Mouse (Mus musculus) kidney, postnatal 36 days (tissue): ENCODE data around the gene Dpagt1.
"Not testable (repeated sequence)": the region's sequence is repeated elsewhere in the genome, so short reads cannot be mapped to it uniquely, and the experiment has no call there.

Source experiments
- DNase-seq, 2 experiments: peaks; one replicate each; pipeline ENCODE4 v3.0.0; 2021 to 2022; ENCODE audit warnings: mixed read lengths in 2 of 2

Gene Dpagt1

DNA sequence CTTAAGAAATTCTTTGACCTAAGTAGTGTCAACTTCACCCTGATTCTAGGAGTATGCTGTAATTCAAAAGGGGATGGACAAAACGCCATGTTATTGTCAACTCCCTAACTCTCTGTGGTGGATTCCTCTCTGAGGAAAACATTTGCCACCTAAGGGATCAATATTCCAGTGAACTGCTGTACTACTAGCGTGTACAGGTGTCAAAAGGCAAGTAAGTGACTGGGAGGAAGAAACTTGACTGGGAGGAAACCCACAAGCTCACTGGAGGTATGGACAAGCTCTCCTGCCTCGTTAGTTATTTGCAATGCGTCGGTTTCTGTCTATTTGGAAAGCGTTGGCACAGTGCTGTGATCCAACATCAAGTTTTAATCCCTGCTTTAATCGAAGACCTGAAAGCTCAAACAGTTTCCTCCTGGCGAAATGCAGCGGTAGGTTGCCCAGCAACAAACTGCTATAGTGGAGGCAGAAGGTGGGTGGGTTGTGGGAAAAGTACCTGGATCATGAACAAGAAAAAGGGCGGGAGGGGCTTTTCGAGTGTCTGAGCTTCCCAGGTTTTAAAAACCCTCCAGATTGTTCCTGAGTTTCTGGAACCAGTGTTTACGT, at the start of gene Dpagt1:
Dpagt1 (plus strand) TSS at position 252 of the 603 bp plus-strand sequence.
- no peak for DNase-seq

DNA sequence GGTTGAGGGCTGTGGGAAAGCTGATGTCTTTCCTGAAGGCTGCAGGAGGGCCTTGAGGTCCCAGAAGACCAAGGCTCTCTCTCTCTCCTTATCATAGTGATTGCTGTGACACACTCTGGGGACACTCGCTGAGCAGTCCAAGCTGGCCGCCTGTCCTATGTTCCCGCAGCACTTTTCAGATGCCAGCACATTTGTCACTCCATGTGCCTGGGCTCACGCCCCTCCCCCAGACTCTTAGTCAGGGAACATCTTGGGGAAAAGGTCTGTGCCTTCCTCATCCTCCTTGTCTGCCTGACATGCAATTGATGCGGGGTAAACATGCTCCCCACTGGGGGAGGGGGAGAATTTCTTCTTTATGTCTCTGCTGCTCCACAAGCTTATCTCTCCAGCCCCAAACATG, 42.6 kb upstream of the Dpagt1 start:
- DNase-seq, result no peak

DNA sequence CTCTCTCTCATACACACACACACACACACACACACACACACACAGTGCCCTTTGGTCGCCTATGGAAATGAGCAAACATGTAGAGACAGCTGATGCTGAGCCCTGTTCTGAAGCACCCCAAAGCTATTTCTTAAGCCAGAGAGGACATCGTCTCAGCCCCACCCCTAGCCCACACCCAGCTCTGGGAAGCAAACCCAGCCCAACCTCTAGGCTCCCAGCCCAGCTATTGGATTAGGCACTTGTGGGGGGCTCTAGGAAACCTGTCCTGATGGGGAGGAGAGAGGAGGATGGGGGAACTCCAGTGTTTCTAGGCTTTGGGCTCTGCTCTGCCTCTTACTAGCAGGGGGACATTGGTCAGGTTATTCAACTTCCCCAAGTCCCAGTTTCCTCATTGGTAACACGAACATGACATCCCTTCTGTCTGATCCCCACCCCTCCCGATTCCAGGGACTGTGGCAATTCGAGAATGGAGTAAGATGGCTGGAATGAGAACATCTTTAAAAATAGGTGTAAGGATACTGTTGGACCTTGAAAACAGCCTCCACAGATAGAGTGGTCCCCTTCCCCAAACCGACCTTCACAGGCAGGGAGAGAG, 39.5 kb upstream of the Dpagt1 start:
- DNase-seq, result no peak

DNA sequence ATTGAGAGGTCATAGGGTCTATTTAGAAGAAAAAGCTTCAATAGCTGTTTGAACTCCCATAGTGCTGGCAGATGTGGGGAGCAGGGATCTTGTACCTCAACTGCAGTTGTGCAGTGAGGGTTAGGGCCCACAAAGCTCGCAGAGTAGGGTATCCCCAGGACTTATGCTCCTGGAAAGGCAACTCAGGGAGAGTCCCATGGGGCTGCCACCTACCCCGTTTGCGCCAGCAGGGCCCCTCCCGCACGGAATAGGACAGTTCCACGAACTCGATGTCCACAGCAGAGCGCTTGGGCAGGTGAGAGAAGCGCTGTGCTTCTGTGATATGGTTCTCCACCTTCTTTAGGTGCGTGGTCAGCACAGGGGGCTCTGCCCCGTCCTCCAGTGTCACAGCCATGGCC, 38.8 kb upstream of the Dpagt1 start:
- no peak for DNase-seq

DNA sequence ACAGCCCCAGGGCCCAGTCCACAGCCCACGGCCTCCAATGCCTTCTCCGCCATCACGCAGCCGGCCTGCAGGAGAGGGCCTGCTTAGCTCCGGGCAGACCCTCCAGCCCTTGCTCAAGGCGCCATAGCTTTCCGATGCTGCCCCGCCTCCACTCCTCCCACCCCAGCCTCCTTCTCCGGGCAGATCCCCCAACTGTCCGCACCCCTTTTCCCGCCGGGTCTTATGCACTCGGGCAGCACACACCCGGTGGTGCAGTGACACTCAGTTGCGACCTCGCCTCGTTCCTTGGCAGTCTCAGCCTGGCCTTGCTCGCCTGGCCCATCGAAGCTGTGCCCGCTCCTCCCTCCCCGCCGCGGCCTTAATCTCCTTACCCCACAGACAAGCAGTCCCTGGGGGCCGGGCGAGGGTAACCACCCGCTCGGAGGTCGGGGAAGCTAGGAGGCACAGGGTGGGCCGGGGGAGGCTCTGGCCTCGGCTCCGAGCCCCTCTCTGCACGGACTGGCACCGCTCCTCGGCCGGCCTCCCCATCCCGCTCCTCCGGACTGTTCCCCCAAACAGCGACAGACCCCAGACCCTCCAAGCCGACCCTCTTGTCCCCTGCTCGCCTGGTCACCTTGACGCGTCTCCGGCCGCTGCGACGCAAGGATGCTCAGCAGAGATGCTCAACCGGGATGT, 38.3 kb upstream of the Dpagt1 start:
- DNase-seq, result no peak

DNA sequence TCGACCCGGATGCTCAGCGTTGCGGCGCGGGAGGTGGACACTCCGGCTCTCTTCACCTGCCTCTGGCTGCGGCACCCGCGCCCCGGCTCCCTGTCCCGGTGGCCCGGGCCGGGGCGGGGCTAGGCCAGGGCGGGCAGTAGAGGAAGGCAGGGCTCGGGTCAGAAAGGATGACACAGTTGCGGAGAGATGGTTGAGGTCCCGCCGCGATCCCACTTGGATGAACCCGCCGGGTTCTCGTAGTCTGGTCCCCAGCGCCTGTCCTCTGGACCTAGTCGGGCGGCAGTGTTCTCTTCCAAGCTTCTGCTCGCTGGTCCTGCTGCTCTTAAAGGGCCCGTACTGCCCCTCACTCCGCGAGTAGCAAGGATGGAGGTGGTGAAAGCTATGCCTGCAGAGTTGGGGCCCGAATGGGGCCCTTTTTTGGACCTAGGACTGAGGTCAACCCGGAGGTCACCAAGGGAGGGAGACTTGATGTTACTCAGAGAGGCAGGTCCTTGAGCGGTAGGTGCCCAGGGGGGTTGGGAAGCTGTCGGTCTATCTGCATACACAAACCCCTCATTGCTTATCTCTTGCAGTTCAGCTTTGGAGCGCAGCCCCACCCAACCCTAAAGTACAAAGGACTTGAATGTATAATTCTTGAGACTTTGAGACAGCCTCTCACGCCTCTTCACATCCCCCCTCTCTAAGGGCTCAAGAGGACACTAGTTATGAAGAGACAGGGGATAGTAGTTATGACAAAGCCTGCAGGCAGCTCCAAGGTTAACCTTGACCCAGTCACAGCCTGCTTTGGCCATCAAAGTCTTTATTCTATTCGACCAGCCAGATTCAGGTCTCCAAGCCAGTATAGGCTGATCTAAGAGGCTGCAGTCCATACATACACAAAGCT, 37.5 kb upstream of the Dpagt1 start, which contains the start of gene Abcg4:
Abcg4 (minus strand) TSS at position 540 of the 883 bp plus-strand sequence.
- peak in 1 of 2 experiments; percentile 49 for DNase-seq

DNA sequence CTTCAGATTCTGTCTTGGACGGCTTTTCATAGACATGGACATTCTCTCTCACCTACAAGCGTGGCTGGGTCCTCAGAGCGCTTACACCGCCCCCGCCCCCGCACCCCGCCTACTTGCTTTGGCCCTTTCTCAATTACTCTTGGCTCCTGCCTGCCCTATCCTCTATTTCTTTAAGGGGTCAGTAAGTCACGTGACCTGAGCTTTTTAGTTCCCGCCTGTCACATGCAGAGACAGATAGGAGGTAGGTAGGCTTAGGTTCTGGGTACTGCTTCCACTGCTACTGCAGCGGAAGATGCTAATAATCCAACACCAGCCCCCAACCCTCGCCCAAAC, 36.9 kb upstream of the Dpagt1 start:
- DNase-seq, result no peak

DNA sequence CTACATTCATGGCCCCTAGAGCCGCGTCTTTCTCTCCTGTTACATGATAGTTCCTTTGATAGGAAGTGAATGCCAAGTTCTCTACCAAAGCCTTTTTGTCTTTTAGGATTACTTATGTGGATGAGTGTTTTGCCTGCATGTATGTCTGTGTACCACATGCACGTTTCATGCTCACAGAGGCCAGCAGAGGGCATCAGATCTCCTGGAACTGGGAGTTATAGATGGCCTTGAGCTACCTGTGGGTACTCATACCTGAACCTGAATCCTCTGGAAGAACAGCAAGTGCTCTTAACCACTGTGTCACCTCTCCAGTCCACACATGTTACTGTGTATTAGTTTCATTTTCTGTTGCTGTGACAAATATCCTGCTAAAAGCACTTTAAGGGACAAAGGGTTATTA, 33.3 kb upstream of the Dpagt1 start:
- peak; percentile 65 to 86 for DNase-seq

DNA sequence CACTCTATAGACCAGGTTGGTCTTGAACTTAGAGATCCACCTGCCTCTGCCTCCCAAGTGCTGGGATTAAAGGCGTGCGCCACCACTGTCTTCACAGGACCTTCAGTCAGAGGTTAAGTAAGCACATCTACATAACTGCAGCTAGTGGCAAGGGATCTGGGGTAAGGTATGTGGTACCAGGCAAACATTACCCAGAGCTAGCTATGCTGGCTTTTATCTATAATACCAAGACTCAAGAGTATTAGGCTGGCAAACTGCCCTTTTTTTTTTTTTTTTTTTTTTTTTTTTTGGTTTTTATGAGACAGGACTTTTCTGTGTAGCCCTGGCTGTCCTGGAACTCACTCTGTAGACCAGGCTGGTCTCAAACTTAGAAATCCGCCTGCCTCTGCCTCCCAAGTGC, 25.8 kb upstream of the Dpagt1 start:
- DNase-seq, result not testable (repeated sequence)

DNA sequence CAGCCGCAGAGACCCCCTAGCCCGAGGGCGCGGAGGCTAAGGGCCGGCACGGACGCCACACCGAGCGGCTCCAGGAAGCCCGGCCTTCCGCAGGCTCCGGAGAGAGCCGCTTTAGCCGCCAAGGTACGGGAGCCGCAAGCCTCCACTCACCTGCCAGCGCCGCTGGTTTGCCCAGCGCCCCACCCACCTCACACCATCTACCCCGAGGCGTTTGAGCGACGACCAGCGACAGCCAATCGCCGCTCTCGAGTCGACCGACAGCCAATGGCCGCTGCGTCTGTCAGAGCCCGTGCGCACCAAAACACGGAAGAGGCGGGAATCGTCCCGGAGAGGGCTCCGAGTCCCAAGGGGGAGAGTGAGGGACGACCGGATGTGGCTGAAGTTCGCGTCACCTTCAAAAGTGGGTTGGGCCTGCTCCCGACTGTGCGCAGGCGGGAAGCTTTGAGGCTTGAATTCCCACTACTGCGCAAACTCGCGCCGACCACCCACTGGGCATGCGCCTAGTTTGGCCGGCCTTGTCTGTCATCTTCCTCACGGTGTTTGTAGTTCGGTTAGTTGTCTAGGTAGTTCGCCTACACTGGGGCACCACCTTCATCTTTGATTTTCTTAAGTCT, 20.2 kb upstream of the Dpagt1 start, which contains the start of gene Hinfp:
Hinfp (minus strand) TSS at position 206 of the 614 bp plus-strand sequence.
- DNase-seq, result peak; percentile 98 to 99

DNA sequence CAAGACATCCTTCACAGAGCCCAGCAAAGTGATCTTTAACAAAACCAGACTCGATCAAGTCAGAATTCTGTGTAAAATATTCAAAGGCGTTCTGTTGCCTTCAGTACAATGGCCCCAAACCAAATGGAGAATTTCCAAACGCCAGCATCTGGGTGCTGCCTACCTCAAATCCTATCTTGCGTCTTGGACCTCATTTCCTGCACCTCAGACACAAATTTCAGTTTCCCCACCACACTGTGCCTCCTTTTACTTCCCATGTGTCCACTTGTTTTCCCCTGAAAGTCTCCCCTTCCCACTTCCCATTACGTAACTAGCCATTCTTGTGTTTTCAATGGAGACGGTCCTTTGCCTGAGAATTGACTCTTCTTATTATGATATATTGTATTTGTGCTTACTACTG, 19.3 kb upstream of the Dpagt1 start:
- no peak for DNase-seq

DNA sequence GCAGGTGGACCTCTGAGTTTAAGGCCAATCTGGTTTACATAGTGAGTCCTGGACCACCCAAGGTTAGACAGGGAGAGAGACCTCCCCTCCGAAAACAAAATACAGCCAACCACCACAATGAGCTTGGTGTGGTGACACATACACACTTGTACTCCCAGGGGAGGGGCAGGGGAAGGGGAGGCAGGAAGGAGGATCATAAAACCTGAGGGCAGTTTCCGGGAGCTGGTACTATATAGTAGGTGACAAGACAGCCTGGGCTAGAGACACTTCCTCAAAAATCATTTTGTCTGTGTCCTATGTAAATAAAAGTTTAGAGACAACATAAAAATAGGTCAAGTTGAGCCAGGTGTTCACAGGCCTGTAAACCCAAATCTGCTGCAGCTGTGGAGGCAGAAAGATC, 18.6 kb upstream of the Dpagt1 start:
- DNase-seq, result no peak

DNA sequence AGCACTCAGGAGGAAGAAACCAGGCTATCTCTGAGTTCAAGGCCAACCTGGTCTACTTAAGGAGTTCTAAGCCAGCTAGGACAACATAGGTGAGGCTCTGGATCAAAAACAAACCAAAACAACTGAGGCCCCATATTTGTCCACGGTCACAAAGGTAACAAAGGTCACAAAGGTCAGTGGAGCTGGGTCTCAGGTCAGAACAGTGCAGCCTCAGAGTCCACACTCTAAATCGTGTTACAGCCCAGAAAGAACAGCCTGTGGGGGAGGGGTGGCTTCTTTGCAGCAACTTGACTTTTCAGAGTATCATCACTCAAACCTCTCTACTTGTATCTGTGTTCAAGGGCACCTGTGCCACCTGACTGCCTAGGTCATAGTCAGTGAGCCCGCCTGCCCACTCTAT, 16.1 kb upstream of the Dpagt1 start:
- DNase-seq, result peak in 1 of 2 experiments; percentile 58

DNA sequence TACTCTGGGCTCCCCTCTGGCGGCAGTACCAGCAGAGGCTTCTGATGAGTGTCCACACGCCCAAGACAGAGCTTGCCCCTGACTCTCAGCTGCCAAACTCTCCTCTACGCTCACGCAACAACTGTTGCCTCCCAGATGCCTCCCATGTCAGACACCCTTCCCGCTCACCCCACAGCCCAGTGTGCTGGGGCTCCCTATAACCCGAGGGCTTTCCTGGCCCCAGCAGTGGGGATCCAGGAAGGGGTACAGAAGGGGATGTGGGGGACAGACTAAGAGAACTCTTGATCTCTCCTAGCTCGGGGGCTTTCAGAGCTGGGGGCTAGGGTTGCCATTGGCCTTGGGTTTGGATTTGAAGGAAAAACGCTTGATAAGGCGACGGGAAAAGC, 15.1 kb upstream of the Dpagt1 start:
- no peak for DNase-seq

DNA sequence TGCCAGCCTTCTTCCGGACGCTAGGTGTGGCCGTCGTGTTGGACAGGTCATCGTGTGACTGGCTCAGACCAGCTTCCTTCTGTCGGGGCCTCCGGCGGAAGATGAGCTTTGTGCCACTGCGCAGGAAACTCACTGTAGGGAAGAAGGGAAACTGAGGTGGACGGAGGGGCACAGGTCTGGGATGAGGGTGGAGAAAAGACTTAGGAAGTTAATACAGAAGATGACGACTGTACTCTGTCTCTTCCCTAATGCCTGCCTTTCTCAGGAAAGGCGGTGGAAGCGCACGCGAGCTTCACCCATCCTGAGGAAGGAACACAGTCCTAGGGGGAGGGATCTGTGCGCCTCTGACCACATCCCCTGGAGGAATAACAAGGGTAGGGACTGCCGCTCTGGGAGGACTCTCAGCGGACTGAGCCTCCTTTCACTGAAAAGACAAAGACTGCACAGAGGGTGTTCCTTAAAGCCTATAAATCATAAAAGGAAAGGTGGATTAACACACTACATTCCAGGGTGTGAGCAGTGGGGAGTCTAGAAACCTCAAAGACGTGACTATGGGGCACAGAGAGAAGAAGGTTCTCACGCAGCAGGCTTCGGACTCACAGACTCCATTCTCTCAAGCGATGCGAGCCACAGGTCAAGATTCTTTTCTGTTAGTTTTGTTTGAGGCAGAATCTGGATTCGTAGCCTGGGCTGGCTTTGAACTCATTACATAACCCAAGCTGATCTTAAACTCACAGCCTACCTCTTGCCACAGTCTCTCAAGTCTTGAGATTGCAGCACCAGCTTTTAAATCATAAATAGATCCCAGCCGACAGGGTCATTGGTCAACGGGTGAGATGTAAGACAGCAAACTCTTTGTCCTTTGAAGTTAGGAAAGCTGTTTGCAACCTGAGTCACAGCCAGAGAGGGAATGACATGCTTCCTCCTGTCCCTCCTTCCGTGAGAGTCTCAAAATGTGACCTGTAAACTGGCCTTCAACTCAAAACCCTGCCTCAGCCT, 14.4 kb upstream of the Dpagt1 start:
- peak; percentile 63 to 74 for DNase-seq

DNA sequence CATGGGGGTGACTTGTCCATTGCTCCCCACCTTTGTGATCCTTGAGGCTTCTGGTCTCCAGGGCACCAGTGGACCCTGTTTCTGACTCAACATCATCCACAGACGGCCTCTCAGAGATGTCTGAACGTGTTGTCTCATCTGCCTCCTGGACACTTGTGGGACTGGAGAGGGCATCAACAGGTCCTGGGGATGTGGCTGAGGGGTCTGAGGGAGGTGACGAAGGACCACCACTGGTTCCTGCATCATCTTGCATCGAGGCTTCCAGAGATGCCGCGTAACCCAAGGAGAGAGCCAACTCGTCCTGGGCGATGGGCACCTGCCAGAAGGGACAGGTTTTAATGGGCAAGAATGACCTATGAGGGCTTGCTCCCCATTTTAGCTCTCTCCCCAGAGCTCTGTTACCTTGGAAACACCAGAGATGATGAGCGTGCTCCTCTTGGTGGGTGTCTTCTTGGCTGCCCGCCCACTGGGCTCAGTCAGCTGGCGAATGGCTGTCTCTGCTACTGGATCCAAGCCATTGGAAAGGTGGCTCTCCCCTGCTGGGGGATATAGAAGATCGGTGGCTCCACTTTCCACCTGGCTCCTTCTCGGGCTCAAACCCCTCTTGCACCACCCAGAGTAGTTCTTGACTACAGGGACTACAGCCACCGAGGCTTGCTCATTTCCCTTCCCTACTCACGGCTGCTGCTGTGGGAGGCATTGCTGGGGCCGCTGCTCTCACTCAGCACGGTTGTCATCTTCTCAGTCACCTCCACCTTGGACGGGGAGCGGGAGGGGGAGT, 12.2 kb upstream of the Dpagt1 start:
- no peak for DNase-seq

DNA sequence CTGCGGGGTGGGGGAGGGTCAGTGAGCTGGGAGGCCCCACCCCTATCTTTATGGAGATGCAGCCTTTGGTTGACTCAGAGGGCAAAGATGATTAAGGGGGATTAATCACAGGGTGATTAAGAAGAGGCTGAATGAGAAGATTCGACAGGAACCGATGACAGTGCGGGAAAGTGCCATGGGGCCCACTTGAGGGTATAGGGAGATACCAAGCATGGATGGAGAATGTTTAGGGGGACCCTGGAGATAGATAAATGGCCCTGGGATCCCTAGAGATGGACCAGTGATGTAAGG, 11.6 kb upstream of the Dpagt1 start:
- no peak for DNase-seq

DNA sequence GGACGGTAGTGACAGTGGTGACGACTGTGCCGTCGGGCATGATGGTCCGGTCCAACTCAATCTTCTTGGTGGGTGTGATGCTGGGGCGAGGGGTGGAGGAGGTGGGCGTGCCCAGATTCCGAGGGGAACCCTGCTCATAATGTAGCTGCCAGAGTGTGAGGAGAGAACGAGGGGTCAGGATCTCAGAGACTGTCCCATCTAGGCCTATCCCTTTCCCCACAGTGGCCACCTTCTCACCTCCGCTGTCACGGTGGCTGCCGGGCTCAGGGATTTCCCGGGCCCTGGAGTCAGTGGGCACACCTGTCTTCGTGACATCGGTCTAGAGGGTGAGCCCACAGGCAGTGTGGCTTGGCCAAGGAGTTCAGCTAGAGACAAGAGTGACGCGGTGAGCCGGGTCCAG, 10.9 kb upstream of the Dpagt1 start:
- DNase-seq, result no peak

DNA sequence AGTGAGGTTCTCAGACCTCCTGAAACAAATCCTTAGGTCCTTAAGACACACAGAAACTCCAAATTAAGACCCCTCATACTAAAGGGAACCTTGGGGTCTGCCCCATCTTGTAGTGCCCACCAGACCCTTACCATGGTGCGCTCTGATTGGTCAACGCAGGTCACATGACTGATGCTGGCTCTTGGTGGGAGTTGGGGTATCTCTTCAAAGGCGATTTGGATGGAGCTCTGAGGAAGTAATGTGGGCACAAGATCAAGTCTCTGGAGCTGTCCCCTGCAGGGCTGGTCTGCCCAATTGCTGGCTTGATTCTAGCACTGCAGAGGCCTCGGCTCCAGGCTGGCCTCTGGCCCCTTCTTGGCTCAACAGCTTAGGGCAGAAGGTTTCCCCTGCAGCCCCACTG, 8.4 kb upstream of the Dpagt1 start:
- peak in 1 of 2 experiments; percentile 36 for DNase-seq

DNA sequence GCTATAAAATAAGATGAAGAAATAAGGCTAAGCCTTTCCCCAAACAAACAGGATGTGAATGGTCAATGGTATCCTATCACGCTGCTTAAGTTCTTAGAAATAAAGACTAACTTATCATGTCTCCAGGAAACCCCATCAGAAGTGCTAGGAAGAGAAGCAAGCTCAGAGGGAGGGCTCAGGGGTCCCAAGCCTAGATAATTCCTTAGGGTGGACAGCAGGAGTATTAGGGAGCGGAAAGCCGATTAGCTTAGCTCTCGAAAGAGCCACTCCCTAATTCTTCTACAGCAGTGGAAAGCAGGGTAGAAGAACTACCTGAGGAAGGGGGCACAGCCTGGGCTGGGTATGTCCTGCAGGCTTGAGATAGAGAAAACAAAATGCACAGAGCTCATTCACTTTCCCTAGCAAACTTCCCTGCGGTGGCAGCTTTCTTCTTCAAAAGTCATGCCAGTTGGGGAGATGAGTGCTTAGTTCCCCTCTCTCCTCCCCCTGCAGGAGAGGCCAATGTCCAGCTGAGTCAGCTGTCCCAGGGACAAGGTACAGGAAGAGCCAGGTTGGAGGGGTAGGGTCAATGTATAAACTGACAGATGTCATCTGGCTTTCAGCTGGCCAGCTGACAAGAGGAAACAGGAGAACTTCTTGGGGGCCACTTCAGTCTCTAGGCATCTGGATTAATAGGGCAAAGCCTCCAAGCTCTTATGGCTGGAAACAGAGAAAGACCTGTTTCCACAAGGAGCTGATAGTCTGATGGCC, 7.6 kb upstream of the Dpagt1 start:
- DNase-seq, result peak; percentile 79 to 83

DNA sequence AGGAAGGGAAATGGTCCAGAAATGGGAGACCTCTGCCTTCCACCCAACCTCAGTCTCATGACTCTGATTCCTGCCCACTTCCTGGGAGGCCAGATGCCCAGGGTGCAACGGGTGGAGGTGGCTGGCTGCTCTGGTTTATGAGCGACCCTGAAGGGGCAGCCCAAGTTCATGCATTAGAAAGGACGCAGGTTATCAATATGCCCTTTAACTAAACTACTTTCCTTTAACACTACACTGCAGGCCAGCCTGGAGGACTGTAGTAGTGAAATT, 7.1 kb upstream of the Dpagt1 start:
- peak; percentile 70 to 74 for DNase-seq
